Mouse (Mus musculus): ENCODE measurements at regions not wholly inside any gene's neighbourhood (a gene's known extent, or its start where the extent isn't known, plus 50 kb on each side); places are given as distances from the start of the nearest gene placed in this dataset. TPM values are rescaled to one million over a fixed set of nuclear protein-coding genes. Genes with fewer than 3 reads are reported as not detected.
A peak's percentile ranks its signal among the peaks of the same experiment; 100 is the strongest.

DNA sequence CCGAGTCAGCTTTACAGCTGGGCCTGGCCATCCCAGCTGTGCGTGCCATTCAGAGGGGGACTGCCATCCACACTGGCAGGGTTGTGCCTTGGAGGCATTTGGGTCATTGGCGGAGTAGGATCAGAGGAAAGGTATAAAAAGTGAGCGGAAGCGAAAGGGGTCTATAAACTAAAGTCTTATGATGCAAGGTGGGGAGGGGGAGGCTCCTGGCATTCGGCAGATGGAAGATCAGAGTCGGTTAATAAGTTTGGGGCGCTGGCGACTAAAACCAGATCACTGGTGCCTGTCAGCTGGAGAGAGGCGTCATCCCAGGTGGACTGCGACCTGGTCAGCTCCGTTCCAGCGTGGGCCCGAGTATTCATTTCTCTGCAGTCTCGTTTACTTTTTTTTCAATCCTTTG lies 70.7 kb upstream of the Zfhx3 start:
- H3K9me3 ChIP-seq: no peaks in the 10 kb centered on the region
- H3K9ac ChIP-seq (replicated peaks): no peak overlapping the region; the same call in 1 of the 2 replicates
- WGBS: 35% methylated on average over 15 of the region's 15 CpGs
- H3K4me2 ChIP-seq (replicated peaks): peak overlapping the region; percentile 41
- peaks cover 8% of the 10 kb centered on the region; the same call in 1 of the 2 replicates for H3K4me1 ChIP-seq
- H3K4me3 ChIP-seq: peak overlapping the region; percentile 22
- H3K36me3 ChIP-seq: no peaks in the 10 kb centered on the region
- H3K27me3 ChIP-seq: no peaks in the 10 kb centered on the region
- ATAC-seq (replicated peaks): no peak
- H3K27ac ChIP-seq (replicated peaks): 0 out of 2 replicates have a peak overlapping the region, but pooled peaks have one; percentile 23

DNA sequence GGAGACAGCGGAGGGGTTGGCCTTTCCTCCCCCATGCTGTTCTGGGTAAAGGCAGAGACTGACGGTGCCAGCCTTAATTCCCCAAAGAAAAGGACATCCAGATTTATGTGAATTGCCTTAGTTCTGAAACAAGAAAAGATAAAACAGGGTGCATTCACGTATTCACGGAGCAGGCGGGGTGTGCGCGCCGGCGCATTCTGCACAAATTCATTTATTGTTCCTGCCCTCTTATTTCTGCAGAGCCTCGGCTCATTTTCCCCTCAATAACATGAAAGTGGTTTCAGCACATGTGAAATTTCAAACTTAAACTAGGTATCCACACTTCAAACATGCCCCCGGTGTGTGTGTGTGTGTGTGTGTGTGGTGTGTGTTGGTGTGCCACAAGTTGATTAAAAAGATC lies 70.3 kb upstream of the Zfhx3 start:
- Histone ChIP-seq H3K27me3 (no peaks in the 10 kb centered on the region), H3K4me2 (replicated peaks) (peak overlapping the region; percentile 41), H3K4me1 (peaks cover 8% of the 10 kb centered on the region; the same call in 1 of the 2 replicates), H3K27ac (replicated peaks) (0 out of 2 replicates have a peak overlapping the region, but pooled peaks have one; percentile 23), H3K9me3 (no peaks in the 10 kb centered on the region), H3K9ac (replicated peaks) (no peak overlapping the region; the same call in 1 of the 2 replicates), H3K36me3 (no peaks in the 10 kb centered on the region), H3K4me3 (peak overlapping the region; percentile 22)
- ATAC-seq (replicated peaks): no peak
- WGBS: 15% methylated on average over 11 of the region's 11 CpGs

DNA sequence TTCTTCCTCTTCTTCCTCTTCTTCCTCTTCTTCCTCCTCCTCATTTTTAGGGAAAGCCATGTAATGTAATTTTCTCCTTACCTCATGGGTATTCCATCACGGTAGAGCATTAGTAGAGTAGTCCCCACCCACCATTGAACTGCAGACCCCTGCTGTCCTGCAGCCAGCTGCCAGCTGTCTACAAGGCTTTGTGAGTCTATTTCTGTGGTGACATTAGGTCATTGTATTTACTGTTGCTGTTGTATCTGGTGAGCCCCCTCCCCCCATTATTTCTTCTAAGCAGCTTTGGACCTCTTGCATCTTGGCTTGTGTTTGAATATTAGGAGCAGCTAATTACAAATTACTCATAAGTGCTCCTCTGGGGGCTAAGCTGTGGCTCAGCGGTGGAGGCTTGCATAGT lies 66.0 kb upstream of the Zfhx3 start:
- peaks cover 8% of the 10 kb centered on the region; the same call in 1 of the 2 replicates for H3K27me3 ChIP-seq
- WGBS: 33% methylated on average over 2 of the region's 2 CpGs

DNA sequence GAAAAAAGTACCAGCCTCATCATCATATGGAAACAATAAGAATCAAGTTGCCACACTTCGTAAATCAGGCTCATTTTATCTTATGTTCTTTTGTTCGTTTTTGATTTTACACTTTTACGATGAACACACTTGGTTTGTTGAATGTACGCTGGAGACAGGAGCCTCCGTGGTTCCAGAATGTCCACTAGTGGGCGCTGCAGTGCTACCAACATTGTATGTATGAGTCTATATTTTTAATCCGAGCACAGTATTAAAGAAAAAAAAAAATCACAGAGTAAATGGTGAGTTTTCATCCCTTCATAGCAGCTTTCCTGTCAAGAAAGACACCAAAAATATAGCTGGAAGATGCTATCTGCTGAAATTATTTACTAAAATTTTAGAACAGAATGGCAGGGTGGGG lies 60.6 kb upstream of the Zfhx3 start:
- Histone ChIP-seq H3K27ac (replicated peaks) (peak overlapping the region; percentile 38; the same call in 1 of the 2 replicates), H3K4me1 (peaks cover 7% of the 10 kb centered on the region; the same call in 1 of the 2 replicates), H3K4me2 (replicated peaks) (no peak overlapping the region), H3K9me3 (no peaks in the 10 kb centered on the region), H3K27me3 (peaks cover 8% of the 10 kb centered on the region; the same call in 1 of the 2 replicates), H3K9ac (replicated peaks) (no peak overlapping the region), H3K36me3 (no peaks in the 10 kb centered on the region), H3K4me3 (no peak overlapping the region)
- WGBS: 17% methylated on average over 7 of the region's 7 CpGs
- no peak for ATAC-seq (replicated peaks)

More for the DNA sequence above, 66.0 kb upstream of the Zfhx3 start:
- H3K9ac ChIP-seq (replicated peaks): no peak overlapping the region
- no peak overlapping the region for H3K4me3 ChIP-seq
- H3K4me2 ChIP-seq (replicated peaks): no peak overlapping the region
- no peaks in the 10 kb centered on the region for H3K36me3 ChIP-seq
- ATAC-seq (replicated peaks): no peak
- no peaks in the 10 kb centered on the region for H3K9me3 ChIP-seq
- H3K27ac ChIP-seq (replicated peaks): no peak overlapping the region
- H3K4me1 ChIP-seq: peaks cover 8% of the 10 kb centered on the region; the same call in 1 of the 2 replicates

DNA sequence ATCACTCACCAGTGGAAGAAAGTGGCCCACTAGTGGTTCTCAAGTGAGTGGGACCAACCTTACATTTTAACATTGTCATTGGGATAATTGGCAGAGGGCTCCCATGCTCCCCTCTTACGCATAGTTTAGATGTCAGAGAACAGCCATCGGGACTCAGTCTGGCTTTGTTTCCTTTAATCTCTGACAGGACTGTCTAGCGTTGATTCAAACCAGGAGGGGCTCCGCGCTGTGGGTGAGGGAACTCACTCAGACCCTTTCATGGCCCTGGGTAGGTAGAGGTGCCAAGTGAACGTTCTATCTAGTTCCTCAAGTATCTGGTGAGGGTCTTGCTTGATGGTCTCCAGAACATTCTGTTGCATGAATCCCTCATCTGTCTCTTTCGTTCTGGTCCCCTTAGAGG lies 56.9 kb upstream of the Zfhx3 start:
- Histone ChIP-seq H3K36me3 (no peaks in the 10 kb centered on the region), H3K27ac (replicated peaks) (no peak overlapping the region), H3K27me3 (no peaks in the 10 kb centered on the region), H3K4me2 (replicated peaks) (no peak overlapping the region), H3K4me3 (no peak overlapping the region), H3K9ac (replicated peaks) (no peak overlapping the region), H3K4me1 (peaks cover 7% of the 10 kb centered on the region; the same call in 1 of the 2 replicates), H3K9me3 (no peaks in the 10 kb centered on the region)
- 59% methylated on average over 7 of the region's 7 CpGs for WGBS
- ATAC-seq (replicated peaks): no peak

DNA sequence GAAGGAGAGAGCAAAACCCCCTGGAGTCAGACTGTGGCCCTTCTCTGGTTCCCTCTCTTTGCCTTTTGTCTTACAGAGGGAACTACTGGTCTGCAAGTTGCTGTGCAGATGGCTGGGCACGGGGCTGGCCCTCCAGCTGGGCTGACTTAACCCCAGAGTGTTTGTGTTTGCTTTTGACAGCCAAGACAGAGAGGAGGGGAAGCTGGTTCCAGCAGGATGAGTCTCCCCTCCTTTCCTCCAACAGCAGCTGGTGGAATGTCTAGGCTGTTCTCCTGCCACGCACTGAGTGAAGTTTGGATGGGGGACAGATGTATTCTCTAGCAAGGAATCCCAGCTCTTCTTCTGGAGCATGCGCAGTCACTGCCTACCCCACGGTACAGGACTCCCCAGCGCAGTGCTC lies 56.5 kb upstream of the Zfhx3 start:
- no peaks in the 10 kb centered on the region for H3K9me3 ChIP-seq
- H3K9ac ChIP-seq (replicated peaks): no peak overlapping the region
- no peaks in the 10 kb centered on the region for H3K27me3 ChIP-seq
- H3K36me3 ChIP-seq: no peaks in the 10 kb centered on the region
- no peak overlapping the region for H3K4me3 ChIP-seq
- no peak overlapping the region for H3K27ac ChIP-seq (replicated peaks)
- H3K4me1 ChIP-seq: peaks cover 7% of the 10 kb centered on the region; the same call in 1 of the 2 replicates
- H3K4me2 ChIP-seq (replicated peaks): no peak overlapping the region
- no peak for ATAC-seq (replicated peaks)
- WGBS: 76% methylated on average over 5 of the region's 5 CpGs

DNA sequence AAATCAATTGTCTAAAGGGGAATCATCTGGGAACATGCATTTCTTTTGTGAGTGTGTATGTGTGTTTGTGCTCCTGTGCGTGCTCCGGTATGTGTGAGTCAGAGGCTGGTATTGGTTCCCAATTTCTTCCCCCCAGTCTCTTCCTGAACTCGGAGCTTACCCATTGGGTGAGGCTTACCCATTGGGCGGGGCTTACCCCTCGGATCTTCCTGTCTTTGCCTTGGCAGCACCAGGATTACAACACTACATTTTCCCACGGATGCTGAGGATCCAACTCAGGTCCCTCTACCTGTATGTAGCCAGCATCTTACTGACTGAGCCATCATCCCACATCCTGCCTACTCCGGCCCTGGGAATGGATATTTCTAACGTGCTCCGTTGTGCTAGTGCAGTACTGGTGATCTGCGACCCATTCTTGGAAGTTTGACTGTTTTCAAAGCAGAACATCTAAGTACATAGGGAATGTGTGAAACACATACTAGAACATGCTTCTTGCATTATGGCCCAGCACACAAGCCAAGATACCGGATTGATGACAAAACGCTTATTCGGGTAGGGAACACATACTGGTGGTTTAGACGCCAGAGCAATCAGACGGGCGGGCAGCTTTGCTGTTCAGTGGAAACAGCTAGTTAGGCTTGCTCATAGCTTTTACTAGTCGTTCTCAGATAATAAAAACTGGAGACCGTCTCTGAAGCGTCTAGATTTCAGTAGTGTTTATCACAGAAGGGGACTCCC lies 55.8 kb upstream of the Zfhx3 start:
- H3K27ac ChIP-seq (replicated peaks): no peak overlapping the region
- H3K36me3 ChIP-seq: no peaks in the 10 kb centered on the region
- whole genome bisulfite sequencing: 85% methylated on average over 19 of the region's 19 CpGs
- H3K4me1 ChIP-seq: peaks cover 7% of the 10 kb centered on the region; the same call in 1 of the 2 replicates
- no peak for ATAC-seq (replicated peaks)
- H3K4me2 ChIP-seq (replicated peaks): no peak overlapping the region
- no peaks in the 10 kb centered on the region for H3K9me3 ChIP-seq
- H3K9ac ChIP-seq (replicated peaks): no peak overlapping the region
- no peaks in the 10 kb centered on the region for H3K27me3 ChIP-seq
- no peak overlapping the region for H3K4me3 ChIP-seq

DNA sequence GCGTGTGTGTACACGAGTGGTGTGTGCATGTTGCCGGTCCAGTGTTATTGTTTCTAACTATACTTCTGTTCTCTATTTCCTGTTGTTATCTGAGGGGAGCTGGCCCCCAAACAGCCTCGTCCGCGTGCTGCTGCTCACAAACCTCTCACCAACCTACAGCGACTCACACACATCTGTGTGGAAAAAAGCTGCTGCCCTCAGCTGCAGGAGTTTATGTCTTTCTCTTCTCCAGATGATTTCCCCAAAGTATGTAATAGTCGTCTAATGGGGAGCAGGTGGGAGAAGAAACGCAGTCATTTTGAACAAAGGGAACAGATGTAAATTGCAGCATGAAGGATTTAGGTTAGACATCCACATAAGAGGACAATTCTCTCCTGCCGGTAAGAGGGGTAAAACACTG lies 55.1 kb upstream of the Zfhx3 start:
- Histone ChIP-seq H3K36me3 (no peaks in the 10 kb centered on the region), H3K4me1 (peaks cover 3% of the 10 kb centered on the region; the same call in 1 of the 2 replicates), H3K9me3 (no peaks in the 10 kb centered on the region), H3K27me3 (no peaks in the 10 kb centered on the region), H3K4me2 (replicated peaks) (no peak overlapping the region), H3K4me3 (no peak overlapping the region), H3K27ac (replicated peaks) (no peak overlapping the region), H3K9ac (replicated peaks) (no peak overlapping the region)
- 50% methylated on average over 10 of the region's 10 CpGs for WGBS
- ATAC-seq (replicated peaks): no peak

DNA sequence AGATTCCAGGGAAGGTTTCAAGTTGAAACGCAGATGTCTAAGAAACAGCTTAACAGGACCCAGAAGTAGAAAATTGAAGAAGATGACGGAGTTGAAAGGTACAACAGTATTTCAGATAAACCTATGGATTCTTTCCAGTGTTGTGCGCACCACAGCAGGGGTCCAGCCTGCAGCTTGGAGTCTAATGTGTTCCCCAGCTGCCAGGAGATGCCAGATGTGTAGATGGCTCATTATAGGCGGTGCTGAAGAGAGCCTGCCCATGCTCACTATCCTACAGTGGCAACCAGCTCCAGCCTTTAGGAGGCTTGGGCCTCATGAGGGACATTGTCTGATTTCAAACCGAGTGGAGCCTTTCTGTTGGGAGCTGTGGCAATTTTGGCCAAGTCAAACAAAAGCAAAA lies 51.5 kb upstream of the Zfhx3 start:
- Histone ChIP-seq H3K27me3 (no peaks in the 10 kb centered on the region), H3K9ac (replicated peaks) (no peak overlapping the region), H3K27ac (replicated peaks) (no peak overlapping the region), H3K4me2 (replicated peaks) (no peak overlapping the region), H3K36me3 (no peaks in the 10 kb centered on the region), H3K4me1 (no peaks in the 10 kb centered on the region; the same call in 1 of the 2 replicates), H3K9me3 (no peaks in the 10 kb centered on the region), H3K4me3 (no peak overlapping the region)
- ATAC-seq (replicated peaks): no peak
- WGBS: 84% methylated on average over 5 of the region's 5 CpGs

Small RNA genes in the stretch of these regions (microRNA-seq; reads per million reads assigned to microRNA genes)
- gene Gm22825 (not detected), gene Gm23646 (not detected)
